Mouse (Mus musculus): Measurements from ENCODE around the gene Olfr69. TPM values are rescaled to one million over a fixed set of nuclear protein-coding genes. Genes with fewer than 3 reads are reported as not detected.
"Not testable (repeated sequence)": the region's sequence is repeated elsewhere in the genome, so short reads cannot be mapped to it uniquely, and the experiment has no call there.

Gene Olfr69
- polyA plus RNA-seq, 1 experiment from 2014 or later: not detected

DNA sequence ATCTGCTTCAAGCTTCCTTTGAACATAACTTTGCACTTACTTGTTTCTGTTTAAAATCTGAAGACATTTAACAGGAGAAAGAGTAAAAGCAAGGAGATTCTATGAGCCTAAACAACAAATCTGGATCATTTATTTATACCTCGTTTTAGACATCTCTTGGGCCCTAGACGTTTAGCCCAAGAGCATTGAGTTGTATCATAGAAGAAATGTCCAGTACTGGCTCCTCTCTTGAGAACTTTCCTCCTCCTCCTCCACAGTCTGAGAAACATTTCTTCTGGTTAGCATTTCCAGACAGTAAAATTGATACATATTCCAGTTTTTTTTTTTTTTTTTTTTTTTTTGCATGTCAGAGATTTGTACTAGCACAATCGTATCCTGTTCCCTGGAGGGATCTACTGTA lies 20.3 kb upstream of the Olfr69 start, which contains the start of gene Olfr67:
Gene Olfr67, minus strand, starts transcription at position 101 of the 400 bp plus-strand sequence.
- Histone ChIP-seq H3K4me1 (replicated peaks; ENCODE audit: insufficient read depth, low read length) (no peaks in the 10 kb centered on the region), H3K27ac (no peak within 1 kb of the TSS), H3K27me3 (ENCODE audit: insufficient read depth, low read length) (no peaks in the 10 kb centered on the region), H3K4me3 (replicated peaks; ENCODE audit: low read depth, low read length) (no peak within 1 kb of the TSS), H3K4me2 (ENCODE audit: low read length) (no peak within 1 kb of the TSS), H3K9me3 (replicated peaks; ENCODE audit: low read length) (no peaks in the 10 kb centered on the region), H3K36me3 (ENCODE audit: insufficient read depth, low read length) (no peaks in the 10 kb centered on the region), H3K9ac (ENCODE audit: low read depth, low read length) (no peak within 1 kb of the TSS)
- no peak for TF ChIP-seq CTCF (IDR thresholded peaks at IDR 0.05; ENCODE audit: low read depth)
- no peak for DNase-seq (ENCODE audit: low spot score)
- 73% methylated on average over 3 of the region's 3 CpGs for WGBS
- no peak for ATAC-seq (replicated peaks; ENCODE audit: low FRiP score, low read depth)

DNA sequence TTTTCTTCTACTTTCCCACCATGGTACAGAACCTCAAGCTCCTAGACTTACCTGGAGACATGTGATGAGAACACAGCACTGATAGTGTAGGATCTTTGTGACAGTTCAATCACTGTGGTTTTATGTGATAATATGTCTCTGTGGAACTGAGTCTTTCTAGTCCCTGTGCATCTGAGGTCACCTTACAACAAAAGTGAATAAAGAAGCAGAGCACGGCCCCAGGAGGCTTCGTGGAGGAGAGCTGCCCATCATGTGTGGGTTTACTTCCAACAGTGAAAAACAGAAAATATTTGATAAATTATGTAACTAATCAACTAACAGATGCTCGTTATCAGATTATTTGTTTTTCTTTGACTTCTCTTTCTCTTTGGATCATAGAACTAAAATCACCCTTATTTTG lies 8.2 kb upstream of the Olfr69 start, which contains the start of gene Olfr68:
Gene Olfr68, minus strand, starts transcription at position 101 of the 400 bp plus-strand sequence.
- H3K27me3 ChIP-seq (ENCODE audit: insufficient read depth, low read length): no peaks in the 10 kb centered on the region
- H3K4me1 ChIP-seq (replicated peaks; ENCODE audit: insufficient read depth, low read length): no peaks in the 10 kb centered on the region
- no peaks in the 10 kb centered on the region for H3K36me3 ChIP-seq (ENCODE audit: insufficient read depth, low read length)
- no peak for TF ChIP-seq CTCF (IDR thresholded peaks at IDR 0.05; ENCODE audit: low read depth)
- no peak for ATAC-seq (replicated peaks; ENCODE audit: low FRiP score, low read depth)
- H3K9ac ChIP-seq (ENCODE audit: low read depth, low read length): no peak within 1 kb of the TSS
- H3K27ac ChIP-seq: no peak within 1 kb of the TSS
- no peaks in the 10 kb centered on the region for H3K9me3 ChIP-seq (replicated peaks; ENCODE audit: low read length)
- WGBS: 72% methylated on average over 3 of the region's 3 CpGs
- no peak within 1 kb of the TSS for H3K4me2 ChIP-seq (ENCODE audit: low read length)
- DNase-seq (ENCODE audit: low spot score): no peak
- H3K4me3 ChIP-seq (replicated peaks; ENCODE audit: low read depth, low read length): no peak within 1 kb of the TSS

DNA sequence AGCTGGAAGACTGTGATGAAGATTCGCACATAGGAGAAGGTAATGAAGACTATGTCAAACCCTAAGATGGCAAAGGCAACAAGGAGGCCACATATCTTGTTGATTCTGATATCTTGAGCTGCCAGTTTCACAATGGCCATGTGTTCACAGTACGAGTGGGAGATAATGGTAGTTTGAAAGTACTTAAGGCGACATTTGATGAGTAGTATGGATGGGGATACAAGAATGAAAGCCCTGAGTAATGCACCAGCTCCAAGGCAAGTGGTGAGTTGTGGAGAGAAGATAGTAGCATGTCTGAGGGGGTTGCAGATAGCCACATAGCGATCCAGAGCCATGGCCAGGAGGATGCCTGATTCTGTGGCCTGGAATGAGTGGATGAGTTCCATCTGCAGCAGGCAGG lies 6.3 kb upstream of the Olfr69 start:
- 84% methylated on average over 3 of the region's 4 CpGs for whole genome bisulfite sequencing
- H3K9me3 ChIP-seq (replicated peaks; ENCODE audit: low read length); H3K27me3 ChIP-seq (ENCODE audit: insufficient read depth, low read length); H3K9ac ChIP-seq (ENCODE audit: low read depth, low read length); H3K36me3 ChIP-seq (ENCODE audit: insufficient read depth, low read length); H3K4me1 ChIP-seq (replicated peaks; ENCODE audit: insufficient read depth, low read length); H3K4me2 ChIP-seq (ENCODE audit: low read length); ATAC-seq (replicated peaks; ENCODE audit: low FRiP score, low read depth); H3K27ac ChIP-seq; H3K4me3 ChIP-seq (replicated peaks; ENCODE audit: low read depth, low read length); DNase-seq (ENCODE audit: low spot score): not testable (repeated sequence)

DNA sequence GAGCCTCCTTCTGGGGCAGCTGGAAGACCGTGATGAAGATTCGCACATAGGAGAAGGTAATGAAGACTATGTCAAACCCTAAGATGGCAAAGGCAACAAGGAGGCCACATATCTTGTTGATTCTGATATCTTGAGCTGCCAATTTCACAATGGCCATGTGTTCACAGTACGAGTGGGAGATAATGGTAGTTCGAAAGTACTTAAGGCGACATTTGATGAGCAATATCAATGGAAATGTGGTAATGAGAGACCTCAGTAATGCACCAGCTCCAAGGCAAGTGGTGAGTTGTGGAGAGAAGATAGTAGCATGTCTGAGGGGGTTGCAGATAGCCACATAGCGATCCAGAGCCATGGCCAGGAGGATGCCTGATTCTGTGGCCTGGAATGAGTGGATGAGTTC lies 3.7 kb downstream of the Olfr69 start:
- not testable (repeated sequence) for H3K36me3 ChIP-seq (ENCODE audit: insufficient read depth, low read length); H3K27me3 ChIP-seq (ENCODE audit: insufficient read depth, low read length); H3K4me1 ChIP-seq (replicated peaks; ENCODE audit: insufficient read depth, low read length); H3K9me3 ChIP-seq (replicated peaks; ENCODE audit: low read length); H3K4me2 ChIP-seq (ENCODE audit: low read length); DNase-seq (ENCODE audit: low spot score); H3K27ac ChIP-seq; H3K9ac ChIP-seq (ENCODE audit: low read depth, low read length); H3K4me3 ChIP-seq (replicated peaks; ENCODE audit: low read depth, low read length); ATAC-seq (replicated peaks; ENCODE audit: low FRiP score, low read depth)
- WGBS: 91% methylated on average over 4 of the region's 6 CpGs

DNA sequence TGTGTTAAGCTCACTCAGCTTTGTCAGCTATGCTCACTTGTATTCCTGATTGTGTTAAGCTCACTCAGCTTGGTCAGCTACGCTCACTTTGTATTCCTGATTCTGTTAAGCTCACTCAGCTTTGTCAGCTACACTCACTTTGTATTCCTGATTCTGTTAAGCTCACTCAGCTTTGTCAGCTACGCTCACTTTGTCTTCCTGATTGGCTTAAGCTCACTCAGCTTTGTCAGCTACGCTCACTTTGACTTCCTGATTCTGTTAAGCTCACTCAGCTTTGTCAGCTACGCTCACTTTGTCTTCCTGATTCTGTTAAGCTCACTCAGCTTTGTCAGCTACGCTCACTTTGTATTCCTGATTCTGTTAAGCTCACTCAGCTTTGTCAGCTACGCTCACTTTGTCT lies 9.2 kb downstream of the Olfr69 start:
- not testable (repeated sequence) for ATAC-seq (replicated peaks; ENCODE audit: low FRiP score, low read depth); H3K9me3 ChIP-seq (replicated peaks; ENCODE audit: low read length); H3K9ac ChIP-seq (ENCODE audit: low read depth, low read length); H3K4me2 ChIP-seq (ENCODE audit: low read length); DNase-seq (ENCODE audit: low spot score); H3K36me3 ChIP-seq (ENCODE audit: insufficient read depth, low read length); H3K27me3 ChIP-seq (ENCODE audit: insufficient read depth, low read length); H3K27ac ChIP-seq; H3K4me1 ChIP-seq (replicated peaks; ENCODE audit: insufficient read depth, low read length); H3K4me3 ChIP-seq (replicated peaks; ENCODE audit: low read depth, low read length)
- 81% methylated on average over 6 of the region's 6 CpGs for WGBS

DNA sequence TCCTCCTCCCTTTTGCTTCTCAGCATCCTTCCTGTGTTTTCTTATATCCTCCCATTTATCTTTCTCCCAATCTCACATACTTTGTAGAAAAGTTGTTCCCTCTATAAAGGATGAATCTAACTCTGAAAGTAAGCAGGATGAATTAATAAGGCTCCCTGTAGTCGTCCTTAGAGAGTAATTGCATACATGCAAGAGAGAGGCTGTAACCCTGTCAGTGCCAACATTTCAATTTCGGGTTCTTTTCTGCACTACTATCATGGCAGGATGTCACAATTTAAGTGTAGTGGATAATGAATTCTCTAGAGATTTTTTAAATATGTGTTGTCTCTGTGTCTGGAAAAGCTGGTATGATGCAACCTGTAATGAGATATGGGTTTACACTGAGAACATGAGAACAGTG lies 14.2 kb downstream of the Olfr69 start, which contains the start of gene Olfr630:
Gene Olfr630, minus strand, starts transcription at position 101 of the 400 bp plus-strand sequence.
- WGBS: 34% methylated on average over 2 of the region's 2 CpGs
- no peak within 1 kb of the TSS for H3K9ac ChIP-seq (ENCODE audit: low read depth, low read length)
- no peak within 1 kb of the TSS for H3K27ac ChIP-seq
- ATAC-seq (replicated peaks; ENCODE audit: low FRiP score, low read depth): no peak
- no peaks in the 10 kb centered on the region for H3K9me3 ChIP-seq (replicated peaks; ENCODE audit: low read length)
- H3K27me3 ChIP-seq (ENCODE audit: insufficient read depth, low read length): no peaks in the 10 kb centered on the region
- H3K4me1 ChIP-seq (replicated peaks; ENCODE audit: insufficient read depth, low read length): no peaks in the 10 kb centered on the region
- no peak within 1 kb of the TSS for H3K4me3 ChIP-seq (replicated peaks; ENCODE audit: low read depth, low read length)
- H3K36me3 ChIP-seq (ENCODE audit: insufficient read depth, low read length): no peaks in the 10 kb centered on the region
- no peak within 1 kb of the TSS for H3K4me2 ChIP-seq (ENCODE audit: low read length)
- no peak for DNase-seq (ENCODE audit: low spot score)
- TF ChIP-seq CTCF (IDR thresholded peaks at IDR 0.05; ENCODE audit: low read depth): no peak

DNA sequence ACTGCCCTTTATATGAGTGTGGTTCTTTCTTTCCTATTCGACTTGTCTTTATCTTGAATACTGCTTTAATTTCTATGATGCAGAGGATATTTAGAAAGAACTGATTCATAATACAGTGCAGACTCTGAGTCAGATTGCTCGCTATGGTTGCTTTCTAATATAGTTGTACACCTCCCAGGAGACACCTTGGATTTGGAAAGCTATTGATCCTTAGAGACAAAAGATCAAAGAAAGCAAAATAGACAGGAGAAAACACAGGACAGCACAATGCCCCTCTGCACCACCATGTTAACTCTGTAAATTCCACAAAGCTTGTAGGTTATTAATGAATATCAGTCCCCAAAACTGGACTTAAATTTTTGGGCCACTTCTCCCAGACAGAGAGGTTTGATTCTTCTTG lies 26.6 kb downstream of the Olfr69 start, which contains the start of gene Olfr629:
Gene Olfr629, minus strand, starts transcription at position 101 of the 400 bp plus-strand sequence.
- no peak within 1 kb of the TSS for H3K9ac ChIP-seq (ENCODE audit: low read depth, low read length)
- no peaks in the 10 kb centered on the region for H3K4me1 ChIP-seq (replicated peaks; ENCODE audit: insufficient read depth, low read length)
- no peak within 1 kb of the TSS for H3K4me2 ChIP-seq (ENCODE audit: low read length)
- no peaks in the 10 kb centered on the region for H3K36me3 ChIP-seq (ENCODE audit: insufficient read depth, low read length)
- no peaks in the 10 kb centered on the region for H3K9me3 ChIP-seq (replicated peaks; ENCODE audit: low read length)
- ATAC-seq (replicated peaks; ENCODE audit: low FRiP score, low read depth) (no peak), DNase-seq (ENCODE audit: low spot score) (no peak)
- H3K27ac ChIP-seq: no peak within 1 kb of the TSS
- H3K4me3 ChIP-seq (replicated peaks; ENCODE audit: low read depth, low read length): no peak within 1 kb of the TSS
- TF ChIP-seq CTCF (IDR thresholded peaks at IDR 0.05; ENCODE audit: low read depth): no peak
- WGBS: 74% methylated on average over 2 of the region's 2 CpGs
- H3K27me3 ChIP-seq (ENCODE audit: insufficient read depth, low read length): no peaks in the 10 kb centered on the region

Data from kidney, postnatal 0 days (tissue).